ENCODE assay signal across 7 mouse cellular contexts in the genomic region with DNA sequence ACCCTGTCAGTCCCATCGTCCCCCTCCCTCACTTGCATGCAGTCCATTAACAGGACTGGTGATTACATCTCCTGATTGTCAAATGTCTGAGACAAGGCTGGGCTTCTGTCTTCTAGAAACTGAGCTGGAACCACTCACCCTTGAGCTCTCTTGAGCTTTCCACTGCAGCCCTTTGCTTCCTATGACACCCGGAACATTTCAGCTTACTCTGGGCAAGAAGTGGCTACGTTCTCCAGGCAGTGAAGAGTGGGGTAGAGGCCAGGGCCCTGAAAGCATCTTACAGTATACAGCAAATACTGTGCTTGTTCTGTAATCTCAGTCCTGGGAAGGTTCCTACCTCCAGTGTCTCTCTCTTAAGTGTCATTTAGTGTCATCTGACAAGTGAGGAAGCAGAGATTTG. TPM values are rescaled to one million over a fixed set of nuclear protein-coding genes. Genes with fewer than 3 reads are reported as not detected.
DNase-seq lines count a peak whose midpoint lies in the region; ATAC-seq and TF ChIP-seq lines count a peak whose summit lies in the region.

No protein-coding gene starts in this region.

- TF ChIP-seq POLR2A in small intestine, adult 2 months (IDR thresholded peaks at IDR 0.05; ENCODE audit: low read depth, low read length): no peak

- no peaks in the 10 kb centered on the region for H3K27me3 ChIP-seq in lung, embryonic 16.5 days (ENCODE audit: control insufficient read depth, insufficient read depth, low read depth, low read length)
- no peaks in the 10 kb centered on the region for H3K27me3 ChIP-seq in embryonic facial prominence, embryonic 15.5 days
- no peaks in the 10 kb centered on the region for H3K27me3 ChIP-seq in limb, embryonic 12.5 days
- H3K27me3 ChIP-seq in small intestine, adult 2 months (ENCODE audit: control insufficient read depth, insufficient read depth, low read length): no peaks in the 10 kb centered on the region

- no peak for TF ChIP-seq CTCF in small intestine, adult 2 months (IDR thresholded peaks at IDR 0.05; ENCODE audit: extremely low read depth, insufficient read length, insufficient replicate concordance, low read depth, low read length)

- H3K27ac ChIP-seq in lung, embryonic 16.5 days (ENCODE audit: low read length): peak overlapping the region; percentile 58
- H3K27ac ChIP-seq in embryonic facial prominence, embryonic 15.5 days (replicated peaks): peak overlapping the region; percentile 87
- peak overlapping the region; percentile 87 for H3K27ac ChIP-seq in limb, embryonic 12.5 days
- peak overlapping the region; percentile 79 for H3K27ac ChIP-seq in small intestine, adult 2 months (ENCODE audit: insufficient read depth, low read depth, low read length)

- H3K9ac ChIP-seq in lung, embryonic 16.5 days (ENCODE audit: low read length): peak overlapping the region; percentile 88
- H3K9ac ChIP-seq in embryonic facial prominence, embryonic 15.5 days: peak overlapping the region; percentile 80
- peak overlapping the region; percentile 86; the same call in 1 of the 2 replicates for H3K9ac ChIP-seq in limb, embryonic 12.5 days (replicated peaks)

- ATAC-seq in lung, embryonic 16.5 days (ENCODE audit: low read depth): peak; percentile 34; the same call in 1 of the 2 replicates
- peak; percentile 56 for ATAC-seq in embryonic facial prominence, embryonic 15.5 days (ENCODE audit: insufficient number of reproducible peaks, low FRiP score, low TSS enrichment, low read depth)
- peak; percentile 54 for ATAC-seq in limb, embryonic 12.5 days (ENCODE audit: insufficient number of reproducible peaks, insufficient read depth, low FRiP score, low TSS enrichment, low read depth)
- no peak for ATAC-seq in megakaryocyte-erythroid progenitor cell, adult 5-6 weeks (replicated peaks; ENCODE audit: low FRiP score, low TSS enrichment, poor library complexity, severe bottlenecking)

- H3K4me1 ChIP-seq in lung, embryonic 16.5 days (replicated peaks; ENCODE audit: control insufficient read depth, insufficient read depth, low read length): peaks cover 7% of the 10 kb centered on the region
- 0 out of 2 replicates have a peak, but pooled peaks cover 13% of the 10 kb centered on the region for H3K4me1 ChIP-seq in embryonic facial prominence, embryonic 15.5 days
- peaks cover 14% of the 10 kb centered on the region for H3K4me1 ChIP-seq in limb, embryonic 12.5 days (replicated peaks)
- H3K4me1 ChIP-seq in small intestine, adult 2 months (ENCODE audit: control insufficient read depth, insufficient read depth, insufficient read length, low read length): peaks cover 2% of the 10 kb centered on the region; the same call in 1 of the 2 replicates

- H3K36me3 ChIP-seq in lung, embryonic 16.5 days (ENCODE audit: control insufficient read depth, insufficient read depth, low read length): no peaks in the 10 kb centered on the region
- H3K36me3 ChIP-seq in embryonic facial prominence, embryonic 15.5 days: no peaks in the 10 kb centered on the region
- no peaks in the 10 kb centered on the region for H3K36me3 ChIP-seq in limb, embryonic 12.5 days
- no peaks in the 10 kb centered on the region for H3K36me3 ChIP-seq in small intestine, adult 2 months (ENCODE audit: control insufficient read depth, insufficient read depth, low read length)

- WGBS in lung, embryonic 16.5 days: 3% methylated on average over 3 of the region's 3 CpGs
- WGBS in embryonic facial prominence, embryonic 15.5 days: 17% methylated on average over 3 of the region's 3 CpGs
- WGBS in limb, embryonic 12.5 days: 27% methylated on average over 3 of the region's 3 CpGs
- 9% methylated on average over 3 of the region's 3 CpGs for WGBS in small intestine, adult 2 months

- H3K4me3 ChIP-seq in lung, embryonic 16.5 days (ENCODE audit: low read length): peak overlapping the region; percentile 77
- peak overlapping the region; percentile 93 for H3K4me3 ChIP-seq in embryonic facial prominence, embryonic 15.5 days (replicated peaks)
- peak overlapping the region; percentile 81 for H3K4me3 ChIP-seq in limb, embryonic 12.5 days (replicated peaks)
- peak overlapping the region; percentile 84 for H3K4me3 ChIP-seq in small intestine, adult 2 months (ENCODE audit: low read depth, low read length)

- peak overlapping the region; percentile 62 for H3K4me2 ChIP-seq in lung, embryonic 16.5 days (ENCODE audit: low read depth, low read length)
- H3K4me2 ChIP-seq in embryonic facial prominence, embryonic 15.5 days (replicated peaks): peak overlapping the region; percentile 71
- H3K4me2 ChIP-seq in limb, embryonic 12.5 days: peak overlapping the region; percentile 66

- no peak for DNase-seq in lung, postnatal 25 days (ENCODE audit: low spot score)
- DNase-seq in urinary bladder, postnatal 25 days (ENCODE audit: low spot score): no peak

- H3K9me3 ChIP-seq in lung, embryonic 16.5 days (ENCODE audit: control insufficient read depth, low read length): no peaks in the 10 kb centered on the region
- no peaks in the 10 kb centered on the region for H3K9me3 ChIP-seq in embryonic facial prominence, embryonic 15.5 days (replicated peaks)
- no peaks in the 10 kb centered on the region for H3K9me3 ChIP-seq in limb, embryonic 12.5 days

RNA-seq across cellular contexts. Expression of gene Gnpnat1, which starts 15.5 kb away (rescaled TPM):
- 43.6 and 45.4 TPM in 2 replicates for polyA plus RNA-seq in lung, embryonic 16.5 days (2015; fragmentation: Nextera tagmentation; extraction: Ambion mirVana)
- polyA plus RNA-seq in embryonic facial prominence, embryonic 15.5 days (2015; fragmentation: Nextera tagmentation; extraction: Ambion mirVana): 42.1 and 42.6 TPM in 2 replicates
- polyA plus RNA-seq in limb, embryonic 12.5 days (2016; fragmentation: Nextera tagmentation; extraction: Ambion mirVana): 48.1 and 49.9 TPM in 2 replicates
- 0.79 and 1.2 TPM in 2 replicates for polyA plus RNA-seq in small intestine, adult 2 months (2012; rRNA removed)
- total RNA-seq in megakaryocyte-erythroid progenitor cell, adult 5-6 weeks (2014; fragmentation: Nextera tagmentation): 11.8 and 21.3 TPM in 2 replicates
- 14.5 and 23.6 TPM in 2 replicates for total RNA-seq in megakaryocyte-erythroid progenitor cell, adult 5-6 weeks (2017)

RNA-seq across cellular contexts. Expression of gene Styx, which starts 38.3 kb away (rescaled TPM):
- 57.5 and 61.9 TPM in 2 replicates for polyA plus RNA-seq in lung, embryonic 16.5 days (2015; fragmentation: Nextera tagmentation; extraction: Ambion mirVana)
- polyA plus RNA-seq in embryonic facial prominence, embryonic 15.5 days (2015; fragmentation: Nextera tagmentation; extraction: Ambion mirVana): 59.4 and 74.8 TPM in 2 replicates
- polyA plus RNA-seq in limb, embryonic 12.5 days (2016; fragmentation: Nextera tagmentation; extraction: Ambion mirVana): 54.8 and 68.5 TPM in 2 replicates
- 5.5 and 19.3 TPM in 2 replicates for polyA plus RNA-seq in small intestine, adult 2 months (2012; rRNA removed)
- 29.3 and 34.1 TPM in 2 replicates for total RNA-seq in megakaryocyte-erythroid progenitor cell, adult 5-6 weeks (2014; fragmentation: Nextera tagmentation)
- total RNA-seq in megakaryocyte-erythroid progenitor cell, adult 5-6 weeks (2017): 24.5 and 48.4 TPM in 2 replicates

RNA-seq across cellular contexts. Expression of gene Psmc6, which starts 59.6 kb away (rescaled TPM):
- polyA plus RNA-seq in lung, embryonic 16.5 days (2015; fragmentation: Nextera tagmentation; extraction: Ambion mirVana): 147 and 150 TPM in 2 replicates
- 137 and 138 TPM in 2 replicates for polyA plus RNA-seq in embryonic facial prominence, embryonic 15.5 days (2015; fragmentation: Nextera tagmentation; extraction: Ambion mirVana)
- polyA plus RNA-seq in limb, embryonic 12.5 days (2016; fragmentation: Nextera tagmentation; extraction: Ambion mirVana): 196 and 210 TPM in 2 replicates
- polyA plus RNA-seq in small intestine, adult 2 months (2012; rRNA removed): 3.3 and 4.8 TPM in 2 replicates
- total RNA-seq in megakaryocyte-erythroid progenitor cell, adult 5-6 weeks (2014; fragmentation: Nextera tagmentation): 152 and 178 TPM in 2 replicates
- total RNA-seq in megakaryocyte-erythroid progenitor cell, adult 5-6 weeks (2017): 234 and 305 TPM in 2 replicates

Comparison
In these comparisons a context has a peak if more than half of its experiments do, and no peak if none do; other contexts are left out.
1. RNA of gene Gnpnat1, which starts 15.5 kb away (polyA plus RNA-seq): 48.1 to 49.9 TPM in limb, embryonic 12.5 days, 43.6 to 45.4 TPM in lung, embryonic 16.5 days and 42.1 to 42.6 TPM in embryonic facial prominence, embryonic 15.5 days; 0.79 to 1.2 TPM in small intestine, adult 2 months; every median in the first group is over 10 times any median in the second.
2. RNA of gene Psmc6, which starts 59.6 kb away (polyA plus RNA-seq): 196 to 210 TPM in limb, embryonic 12.5 days, 147 to 150 TPM in lung, embryonic 16.5 days and 137 to 138 TPM in embryonic facial prominence, embryonic 15.5 days; 3.3 to 4.8 TPM in small intestine, adult 2 months; every median in the first group is over 10 times any median in the second.
3. Peak in every context shown above with its lines, with median percentiles within 50 percentile points of each other: H3K27ac ChIP-seq, H3K4me2 ChIP-seq, H3K4me3 ChIP-seq and H3K9ac ChIP-seq.